Mouse (Mus musculus): ENCODE measurements around the gene Pdgfb. TPM values are rescaled to one million over a fixed set of nuclear protein-coding genes. Genes with fewer than 3 reads are reported as not detected.

The Pdgfb gene
- polyA plus RNA-seq, 1 experiment from 2014 or later, result 5.8 TPM

GRCm38 (mm10) chr15:79994566-79994965 lies 20.2 kb downstream of the Pdgfb start:
- Histone ChIP-seq H3K4me2 (replicated peaks; ENCODE audit: low read depth, low read length) (no peak overlapping the region), H3K4me3 (ENCODE audit: low read length) (no peak overlapping the region), H3K36me3 (ENCODE audit: control insufficient read depth, insufficient read depth, low read length) (no peaks in the 10 kb centered on the region), H3K9ac (ENCODE audit: low read depth, low read length) (no peak overlapping the region), H3K27me3 (ENCODE audit: control insufficient read depth, insufficient read depth, low read length) (no peaks in the 10 kb centered on the region), H3K9me3 (ENCODE audit: control insufficient read depth, low read length) (no peaks in the 10 kb centered on the region), H3K4me1 (ENCODE audit: control insufficient read depth, insufficient read depth, low read length) (no peaks in the 10 kb centered on the region), H3K27ac (ENCODE audit: low read depth, low read length) (no peak overlapping the region)
- WGBS, result 77% methylated on average over 4 of the region's 4 CpGs
- ATAC-seq (ENCODE audit: low FRiP score, low TSS enrichment), result no peak

GRCm38 (mm10) chr15:79986182-79986581 lies 28.6 kb downstream of the Pdgfb start:
- H3K27ac ChIP-seq (ENCODE audit: low read depth, low read length), result no peak overlapping the region
- no peak for ATAC-seq (ENCODE audit: low FRiP score, low TSS enrichment)
- 71% methylated on average over 8 of the region's 8 CpGs for WGBS

GRCm38 (mm10) chr15:79985471-79985870 lies 29.3 kb downstream of the Pdgfb start:
- WGBS, result 69% methylated on average over 11 of the region's 11 CpGs
- H3K9me3 ChIP-seq (ENCODE audit: control insufficient read depth, low read length), result no peaks in the 10 kb centered on the region
- no peak overlapping the region for H3K4me2 ChIP-seq (replicated peaks; ENCODE audit: low read depth, low read length)
- no peak overlapping the region for H3K27ac ChIP-seq (ENCODE audit: low read depth, low read length)
- H3K27me3 ChIP-seq (ENCODE audit: control insufficient read depth, insufficient read depth, low read length), result no peaks in the 10 kb centered on the region
- no peaks in the 10 kb centered on the region for H3K4me1 ChIP-seq (ENCODE audit: control insufficient read depth, insufficient read depth, low read length)
- no peaks in the 10 kb centered on the region for H3K36me3 ChIP-seq (ENCODE audit: control insufficient read depth, insufficient read depth, low read length)
- no peak overlapping the region for H3K9ac ChIP-seq (ENCODE audit: low read depth, low read length)
- no peak for ATAC-seq (ENCODE audit: low FRiP score, low TSS enrichment)
- H3K4me3 ChIP-seq (ENCODE audit: low read length), result no peak overlapping the region

More at GRCm38 (mm10) chr15:79986182-79986581, 28.6 kb downstream of the Pdgfb start:
- H3K4me2 ChIP-seq (replicated peaks; ENCODE audit: low read depth, low read length), result no peak overlapping the region
- H3K4me1 ChIP-seq (ENCODE audit: control insufficient read depth, insufficient read depth, low read length), result no peaks in the 10 kb centered on the region
- no peak overlapping the region for H3K4me3 ChIP-seq (ENCODE audit: low read length)
- H3K9me3 ChIP-seq (ENCODE audit: control insufficient read depth, low read length), result no peaks in the 10 kb centered on the region
- H3K27me3 ChIP-seq (ENCODE audit: control insufficient read depth, insufficient read depth, low read length), result no peaks in the 10 kb centered on the region
- no peaks in the 10 kb centered on the region for H3K36me3 ChIP-seq (ENCODE audit: control insufficient read depth, insufficient read depth, low read length)
- H3K9ac ChIP-seq (ENCODE audit: low read depth, low read length), result no peak overlapping the region

- H3K27me3 ChIP-seq (ENCODE audit: control insufficient read depth, insufficient read depth, low read length), result no peaks in the 10 kb centered on the region
- no peak for ATAC-seq (ENCODE audit: low FRiP score, low TSS enrichment)
- H3K36me3 ChIP-seq (ENCODE audit: control insufficient read depth, insufficient read depth, low read length), result no peaks in the 10 kb centered on the region
- no peaks in the 10 kb centered on the region for H3K4me1 ChIP-seq (ENCODE audit: control insufficient read depth, insufficient read depth, low read length)
- H3K4me2 ChIP-seq (replicated peaks; ENCODE audit: low read depth, low read length), result no peak overlapping the region
- H3K4me3 ChIP-seq (ENCODE audit: low read length), result no peak overlapping the region
- no peaks in the 10 kb centered on the region for H3K9me3 ChIP-seq (ENCODE audit: control insufficient read depth, low read length)
- H3K9ac ChIP-seq (ENCODE audit: low read depth, low read length), result no peak overlapping the region
- no peak overlapping the region for H3K27ac ChIP-seq (ENCODE audit: low read depth, low read length)
- WGBS, result 48% methylated on average over 7 of the region's 7 CpGs
Observed at GRCm38 (mm10) chr15:79984152-79984551, 30.6 kb downstream of the Pdgfb start.

- H3K36me3 ChIP-seq (ENCODE audit: control insufficient read depth, insufficient read depth, low read length), result no peaks in the 10 kb centered on the region
- H3K27me3 ChIP-seq (ENCODE audit: control insufficient read depth, insufficient read depth, low read length), result no peaks in the 10 kb centered on the region
- no peaks in the 10 kb centered on the region; the same call in 1 of the 2 replicates for H3K9me3 ChIP-seq (ENCODE audit: control insufficient read depth, low read length)
- no peak overlapping the region for H3K9ac ChIP-seq (ENCODE audit: low read depth, low read length)
- H3K4me2 ChIP-seq (replicated peaks; ENCODE audit: low read depth, low read length), result no peak overlapping the region
- H3K4me1 ChIP-seq (ENCODE audit: control insufficient read depth, insufficient read depth, low read length), result no peaks in the 10 kb centered on the region
- WGBS, result 77% methylated on average over 11 of the region's 11 CpGs
- no peak overlapping the region for H3K4me3 ChIP-seq (ENCODE audit: low read length)
- no peak overlapping the region for H3K27ac ChIP-seq (ENCODE audit: low read depth, low read length)
- no peak for ATAC-seq (ENCODE audit: low FRiP score, low TSS enrichment)
Observed at GRCm38 (mm10) chr15:79980716-79981115, 34.1 kb downstream of the Pdgfb start.

GRCm38 (mm10) chr15:79972186-79972585 lies 42.6 kb downstream of the Pdgfb start:
- H3K4me3 ChIP-seq (ENCODE audit: low read length), result no peak overlapping the region
- H3K36me3 ChIP-seq (ENCODE audit: control insufficient read depth, insufficient read depth, low read length), result no peaks in the 10 kb centered on the region
- H3K9me3 ChIP-seq (ENCODE audit: control insufficient read depth, low read length), result no peaks in the 10 kb centered on the region; the same call in 1 of the 2 replicates
- H3K27me3 ChIP-seq (ENCODE audit: control insufficient read depth, insufficient read depth, low read length), result no peaks in the 10 kb centered on the region
- 96% methylated on average over 11 of the region's 11 CpGs for WGBS
- no peaks in the 10 kb centered on the region for H3K4me1 ChIP-seq (ENCODE audit: control insufficient read depth, insufficient read depth, low read length)
- ATAC-seq (ENCODE audit: low FRiP score, low TSS enrichment), result no peak
- no peak overlapping the region for H3K9ac ChIP-seq (ENCODE audit: low read depth, low read length)
- no peak overlapping the region for H3K27ac ChIP-seq (ENCODE audit: low read depth, low read length)
- no peak overlapping the region for H3K4me2 ChIP-seq (replicated peaks; ENCODE audit: low read depth, low read length)

GRCm38 (mm10) chr15:79970940-79971339 lies 43.8 kb downstream of the Pdgfb start, which contains the start of gene Cbx7:
Gene Cbx7, minus strand, starts transcription at chr15:79971119.
- Histone ChIP-seq H3K36me3 (ENCODE audit: control insufficient read depth, insufficient read depth, low read length) (no peaks in the 10 kb centered on the region), H3K27me3 (ENCODE audit: control insufficient read depth, insufficient read depth, low read length) (no peaks in the 10 kb centered on the region), H3K4me2 (replicated peaks; ENCODE audit: low read depth, low read length) (no peak within 1 kb of the TSS), H3K4me1 (ENCODE audit: control insufficient read depth, insufficient read depth, low read length) (no peaks in the 10 kb centered on the region), H3K9ac (ENCODE audit: low read depth, low read length) (no peak within 1 kb of the TSS), H3K4me3 (ENCODE audit: low read length) (no peak within 1 kb of the TSS), H3K27ac (ENCODE audit: low read depth, low read length) (no peak within 1 kb of the TSS), H3K9me3 (ENCODE audit: control insufficient read depth, low read length) (no peaks in the 10 kb centered on the region; the same call in 1 of the 2 replicates)
- WGBS, result 92% methylated on average over 11 of the region's 11 CpGs
- ATAC-seq (ENCODE audit: low FRiP score, low TSS enrichment), result no peak

- no peak for ATAC-seq (ENCODE audit: low FRiP score, low TSS enrichment)
- no peaks in the 10 kb centered on the region; the same call in 1 of the 2 replicates for H3K9me3 ChIP-seq (ENCODE audit: control insufficient read depth, low read length)
- H3K36me3 ChIP-seq (ENCODE audit: control insufficient read depth, insufficient read depth, low read length), result no peaks in the 10 kb centered on the region
- no peak overlapping the region for H3K27ac ChIP-seq (ENCODE audit: low read depth, low read length)
- no peaks in the 10 kb centered on the region for H3K27me3 ChIP-seq (ENCODE audit: control insufficient read depth, insufficient read depth, low read length)
- WGBS, result 95% methylated on average over 18 of the region's 18 CpGs
- no peaks in the 10 kb centered on the region for H3K4me1 ChIP-seq (ENCODE audit: control insufficient read depth, insufficient read depth, low read length)
- H3K4me3 ChIP-seq (ENCODE audit: low read length), result no peak overlapping the region
- no peak overlapping the region for H3K4me2 ChIP-seq (replicated peaks; ENCODE audit: low read depth, low read length)
- H3K9ac ChIP-seq (ENCODE audit: low read depth, low read length), result no peak overlapping the region
Observed at GRCm38 (mm10) chr15:79970491-79970890, 44.3 kb downstream of the Pdgfb start.

- WGBS, result 85% methylated on average over 6 of the region's 6 CpGs
- no peak overlapping the region for H3K4me2 ChIP-seq (replicated peaks; ENCODE audit: low read depth, low read length)
- H3K27ac ChIP-seq (ENCODE audit: low read depth, low read length), result no peak overlapping the region
- no peaks in the 10 kb centered on the region for H3K36me3 ChIP-seq (ENCODE audit: control insufficient read depth, insufficient read depth, low read length)
- H3K4me3 ChIP-seq (ENCODE audit: low read length), result no peak overlapping the region
- H3K9me3 ChIP-seq (ENCODE audit: control insufficient read depth, low read length), result no peaks in the 10 kb centered on the region; the same call in 1 of the 2 replicates
- no peaks in the 10 kb centered on the region for H3K4me1 ChIP-seq (ENCODE audit: control insufficient read depth, insufficient read depth, low read length)
- no peak overlapping the region for H3K9ac ChIP-seq (ENCODE audit: low read depth, low read length)
- H3K27me3 ChIP-seq (ENCODE audit: control insufficient read depth, insufficient read depth, low read length), result no peaks in the 10 kb centered on the region
- no peak for ATAC-seq (ENCODE audit: low FRiP score, low TSS enrichment)
Observed at GRCm38 (mm10) chr15:79967346-79967745, 47.4 kb downstream of the Pdgfb start.
